Mouse (Mus musculus) c-Kit-positive CD71-negative TER-119-negative erythroid progenitor cells, embryonic 14.5 days (primary cell): ENCODE results near the gene Olfr113.
"Not testable (repeated sequence)": the region's sequence is repeated elsewhere in the genome, so short reads cannot be mapped to it uniquely, and the experiment has no call there.

Experiments used
- DNase-seq: peaks from one replicate; pipeline ENCODE4 v3.0.0-alpha.2; 2013; ENCODE audit warnings: low read depth

Olfr113 gene

GRCm38 (mm10) chr17:37577563-37577962 lies at the start of gene Olfr113:
Gene Olfr113, minus strand, starts transcription at chr17:37577663.
- DNase-seq = no peak

- no peak for DNase-seq
Observed at GRCm38 (mm10) chr17:37627009-37627408, 49.5 kb upstream of the Olfr113 start, which contains the start of the genes Olfr115 and Olfr116. Gene Olfr115, minus strand, starts transcription at chr17:37627109. Gene Olfr116, minus strand, starts transcription at chr17:37627199.

- DNase-seq = no peak
Observed at GRCm38 (mm10) chr17:37592643-37593042, 15.2 kb upstream of the Olfr113 start, which contains the start of gene Olfr114. Gene Olfr114, minus strand, starts transcription at chr17:37592743.

- no peak for DNase-seq
Observed at GRCm38 (mm10) chr17:37569351-37569750, 8.1 kb downstream of the Olfr113 start, which contains the start of gene Olfr112. Gene Olfr112, minus strand, starts transcription at chr17:37569451.

- DNase-seq = no peak
Observed at GRCm38 (mm10) chr17:37558913-37559615, 18.4 kb downstream of the Olfr113 start.

GRCm38 (mm10) chr17:37543800-37544435 lies 33.5 kb downstream of the Olfr113 start:
- DNase-seq = no peak

GRCm38 (mm10) chr17:37541454-37542119 lies 35.9 kb downstream of the Olfr113 start:
- DNase-seq = no peak

- DNase-seq = not testable (repeated sequence)
Observed at GRCm38 (mm10) chr17:37538416-37538815, 39.0 kb downstream of the Olfr113 start.

- no peak for DNase-seq
Observed at GRCm38 (mm10) chr17:37535173-37535572, 42.3 kb downstream of the Olfr113 start.

GRCm38 (mm10) chr17:37525427-37525826 lies 52.0 kb downstream of the Olfr113 start:
- DNase-seq = not testable (repeated sequence)

- not testable (repeated sequence) for DNase-seq
Observed at GRCm38 (mm10) chr17:37524612-37525011, 52.9 kb downstream of the Olfr113 start.
